Mouse (Mus musculus): ENCODE results near the gene Tmem265.

Tmem265 gene

GRCm38 (mm10) chr7:127588901-127589300 lies 27.7 kb downstream of the Tmem265 start:
- peak; percentile 27 for DNase-seq

GRCm38 (mm10) chr7:127589637-127590036 lies 28.4 kb downstream of the Tmem265 start:
- peak; percentile 2 for DNase-seq

DNA sequence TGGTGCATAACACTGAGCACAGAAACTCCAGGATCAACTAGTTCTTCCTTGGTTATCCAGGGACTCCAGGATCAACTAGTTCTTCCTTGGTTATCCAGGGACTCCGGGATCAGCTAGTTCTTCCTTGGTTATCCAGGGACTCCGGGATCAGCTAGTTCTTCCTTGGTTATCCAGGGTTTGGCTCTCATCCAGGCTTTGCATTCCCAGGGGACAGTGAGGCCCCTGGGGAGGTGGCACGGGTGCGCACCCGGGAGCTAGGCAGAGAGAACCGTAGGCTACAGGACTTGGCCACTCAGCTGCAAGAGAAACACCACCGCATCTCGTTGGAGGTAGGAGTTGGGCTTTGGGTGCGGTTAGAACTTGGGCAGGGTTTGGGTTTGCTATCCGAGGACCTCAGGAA lies 29.9 kb downstream of the Tmem265 start:
- DNase-seq, result peak; percentile 3

- DNase-seq, result no peak
Observed at GRCm38 (mm10) chr7:127592575-127592974, 31.4 kb downstream of the Tmem265 start.

DNA sequence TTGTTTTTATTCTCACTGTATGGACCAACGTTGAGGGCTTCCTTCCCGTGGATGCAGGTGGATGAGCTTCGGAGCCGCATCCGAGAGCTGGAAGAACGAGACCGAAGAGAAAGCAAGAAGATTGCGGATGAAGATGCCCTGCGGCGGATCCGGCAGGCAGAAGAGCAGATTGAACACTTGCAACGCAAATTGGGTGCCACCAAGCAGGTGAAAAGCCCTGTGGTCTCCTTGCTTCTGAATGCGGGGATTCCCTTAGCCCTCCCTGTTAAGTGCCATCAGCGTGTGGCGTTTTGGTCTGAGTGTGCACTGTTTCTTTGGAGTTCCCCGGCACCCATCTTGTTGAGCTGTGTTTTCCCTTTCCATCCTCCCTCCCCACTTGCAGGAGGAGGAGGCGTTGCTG lies 35.6 kb downstream of the Tmem265 start:
- DNase-seq, result no peak

DNA sequence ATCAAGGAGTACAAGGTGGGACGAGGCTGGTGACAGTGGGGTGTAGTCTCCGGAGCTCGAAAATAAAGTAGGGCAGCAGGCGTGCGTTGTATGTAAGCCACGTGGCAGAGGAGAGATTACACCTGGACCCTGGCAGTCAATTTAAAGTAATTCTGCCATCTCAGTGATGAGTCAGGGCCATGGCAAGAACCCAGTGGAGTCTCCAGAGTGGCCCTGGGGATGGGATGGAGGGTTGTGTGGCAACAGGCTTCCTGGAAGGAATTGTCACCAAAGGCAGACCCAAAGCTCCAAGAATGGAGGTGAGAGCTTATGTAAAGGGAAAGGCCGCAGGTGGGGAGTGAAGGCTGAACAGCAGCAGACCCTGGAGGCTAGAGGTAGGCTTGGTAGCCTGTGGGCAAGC lies 39.4 kb downstream of the Tmem265 start:
- DNase-seq, result no peak

GRCm38 (mm10) chr7:127601735-127602134 lies 40.5 kb downstream of the Tmem265 start:
- DNase-seq, result no peak

DNA sequence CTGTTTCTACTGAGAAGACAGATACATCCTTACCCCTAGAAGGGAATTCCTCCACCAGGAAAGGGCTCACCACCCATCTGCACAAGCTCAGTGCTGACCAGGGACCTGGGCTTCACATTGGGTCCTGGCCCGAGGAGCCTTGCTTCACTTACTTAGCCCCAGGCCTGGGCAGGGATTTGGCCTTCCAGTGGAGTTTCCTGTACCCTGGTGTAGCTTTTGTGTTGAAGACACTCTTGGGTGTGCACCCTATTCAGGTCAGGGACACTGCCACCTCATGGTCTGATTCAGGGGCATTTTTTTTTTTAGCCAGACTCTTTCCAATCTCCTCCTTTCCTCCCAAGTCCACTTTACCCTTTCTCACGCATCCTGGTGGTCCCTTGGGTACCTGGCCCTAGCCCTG lies 41.7 kb downstream of the Tmem265 start:
- DNase-seq, result no peak

- no peak for DNase-seq
Observed at GRCm38 (mm10) chr7:127604256-127604655, 43.1 kb downstream of the Tmem265 start.

- DNase-seq, result no peak
Observed at GRCm38 (mm10) chr7:127607150-127607549, 46.0 kb downstream of the Tmem265 start.

DNA sequence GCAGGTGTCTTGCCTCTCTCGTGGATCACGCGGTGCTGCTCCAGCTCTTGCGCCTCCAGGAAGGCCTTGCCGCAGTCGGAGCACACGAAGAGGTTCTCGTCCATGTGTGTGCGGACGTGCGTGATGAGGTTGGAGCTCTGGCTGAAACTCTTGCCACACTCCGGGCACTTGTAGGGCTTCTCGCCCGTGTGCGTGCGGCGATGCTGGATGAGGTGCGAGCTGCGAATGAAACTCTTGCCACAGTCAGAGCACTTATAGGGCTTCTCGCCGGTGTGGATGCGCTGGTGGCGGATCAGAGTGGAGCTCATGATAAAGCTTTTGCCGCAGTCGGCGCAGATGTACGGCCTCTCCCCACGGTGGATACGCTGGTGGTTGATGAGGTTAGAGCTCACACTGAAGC lies 49.8 kb downstream of the Tmem265 start:
- DNase-seq, result no peak

GRCm38 (mm10) chr7:127611561-127611960 lies 50.4 kb downstream of the Tmem265 start:
- no peak for DNase-seq

DNA sequence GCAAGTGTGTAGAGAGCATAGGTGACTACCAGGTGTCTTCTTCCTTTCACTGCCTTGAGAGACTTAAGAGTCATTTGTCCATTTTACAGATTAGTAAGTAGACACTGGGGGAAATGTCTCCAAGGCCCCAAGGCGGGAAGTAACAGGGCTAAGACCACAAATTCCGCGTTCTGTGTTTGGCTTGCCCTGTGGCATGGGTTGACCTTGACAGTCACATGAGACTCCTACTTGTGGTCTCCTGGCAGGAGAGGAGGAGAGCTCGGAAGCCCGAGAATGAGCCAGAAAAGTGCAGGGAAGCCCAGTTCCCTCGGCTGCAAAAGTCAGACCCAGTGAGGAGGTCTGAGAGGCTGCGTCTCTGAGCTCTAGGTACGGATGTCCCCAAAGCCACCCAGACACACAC lies 52.3 kb downstream of the Tmem265 start:
- no peak for DNase-seq

- no peak for DNase-seq
Observed at GRCm38 (mm10) chr7:127614091-127614490, 52.9 kb downstream of the Tmem265 start.

DNA sequence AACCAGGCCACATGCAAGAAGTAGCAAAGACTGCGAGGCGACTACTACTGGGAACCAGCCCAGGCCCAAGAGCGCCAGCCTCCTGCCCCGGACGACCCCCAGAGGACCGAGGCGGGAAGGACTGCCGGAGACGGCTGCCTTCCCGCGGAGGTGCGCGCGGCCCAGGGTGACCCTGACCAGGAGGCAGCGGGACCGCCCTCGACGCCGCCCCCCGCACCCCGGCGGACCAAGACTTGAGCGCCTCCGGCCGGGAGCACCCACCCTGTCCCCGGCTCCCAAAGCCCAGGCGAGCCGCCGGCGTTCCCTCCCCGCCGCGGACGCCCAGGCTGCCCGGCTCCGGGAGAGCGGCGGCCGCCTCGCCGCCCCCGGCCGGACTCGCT lies 53.3 kb downstream of the Tmem265 start:
- DNase-seq, result peak; percentile 45

DNA sequence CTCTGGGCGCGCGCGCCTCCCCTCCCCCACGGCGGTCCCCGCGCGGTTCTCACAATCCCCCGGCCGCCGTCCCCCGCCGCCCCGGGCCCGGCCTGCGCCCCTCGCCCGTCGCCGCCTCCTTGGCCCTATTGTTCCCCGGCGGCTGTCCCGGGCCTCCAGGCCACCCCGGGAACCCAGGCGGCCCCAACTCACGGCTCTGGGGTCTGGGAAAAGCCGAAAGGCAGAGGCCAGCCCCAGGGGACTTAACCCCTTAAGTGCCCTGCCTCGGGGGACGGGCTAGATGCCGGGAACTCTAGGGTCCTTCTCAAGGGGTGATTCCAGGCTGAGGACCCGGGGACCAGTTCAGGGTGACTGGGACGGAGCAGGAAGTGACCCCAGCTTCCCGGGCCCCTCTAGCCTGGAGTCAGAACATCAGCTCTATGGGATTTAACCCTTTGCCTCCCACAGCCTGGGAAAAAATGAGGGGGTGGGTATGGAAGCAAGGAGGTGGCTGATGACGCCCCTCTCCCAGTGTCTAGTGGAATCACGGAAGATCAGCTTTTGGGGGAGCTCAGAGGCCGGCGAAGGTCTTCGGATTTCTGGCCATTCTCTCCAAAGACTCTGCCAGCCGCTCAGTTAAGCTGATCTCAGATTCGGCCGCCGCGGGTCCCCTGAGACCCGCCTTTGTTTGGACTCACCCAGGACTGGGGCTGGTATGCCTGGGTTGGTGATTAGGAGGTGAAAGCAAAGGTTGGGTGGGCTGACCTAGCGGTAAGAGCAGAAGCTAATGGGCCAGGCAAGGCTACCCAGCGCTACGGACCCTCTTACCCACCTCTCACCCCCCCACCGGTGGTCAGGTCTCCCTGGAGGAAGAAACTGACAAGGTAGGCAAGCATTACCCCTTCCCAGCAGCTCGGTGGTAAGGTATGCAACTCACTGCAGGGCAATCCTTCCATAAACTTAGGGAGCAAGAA lies 54.0 kb downstream of the Tmem265 start, which contains the start of gene Zfp629:
Gene Zfp629 (minus strand): TSS at position 907 of the 953 bp plus-strand sequence.
- DNase-seq, result peak; percentile 76

DNA sequence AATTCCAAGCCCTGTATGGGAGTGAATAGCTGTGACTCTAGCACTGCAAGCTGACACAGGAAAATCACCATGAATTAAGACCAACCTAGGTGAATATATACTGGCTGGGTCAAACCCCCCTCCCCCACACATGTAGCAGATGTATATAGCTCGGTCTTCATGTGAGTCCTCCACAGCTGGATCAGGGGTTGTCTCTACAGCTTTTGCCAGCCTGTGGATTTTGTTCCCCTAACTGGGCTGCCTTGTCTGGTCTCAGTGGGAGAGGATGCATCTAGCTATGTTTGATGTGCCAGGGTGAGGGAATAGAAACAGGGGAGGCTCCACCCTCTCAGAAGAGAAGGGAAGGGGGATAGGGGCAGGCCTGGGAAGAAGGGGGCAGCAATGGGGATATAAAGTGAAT lies 55.1 kb downstream of the Tmem265 start:
- DNase-seq, result no peak

Measured in right cerebral cortex, postnatal 14 days (tissue).